Mouse (Mus musculus): Measurements from ENCODE around the gene Fkbp11. TPM values are rescaled to one million over a fixed set of nuclear protein-coding genes. Genes with fewer than 3 reads are reported as not detected.
"Not testable (repeated sequence)": the region's sequence is repeated elsewhere in the genome, so short reads cannot be mapped to it uniquely, and the experiment has no call there.

The Fkbp11 gene
- polyA plus RNA-seq, 1 experiment from 2014 or later, result 7.2 TPM

DNA sequence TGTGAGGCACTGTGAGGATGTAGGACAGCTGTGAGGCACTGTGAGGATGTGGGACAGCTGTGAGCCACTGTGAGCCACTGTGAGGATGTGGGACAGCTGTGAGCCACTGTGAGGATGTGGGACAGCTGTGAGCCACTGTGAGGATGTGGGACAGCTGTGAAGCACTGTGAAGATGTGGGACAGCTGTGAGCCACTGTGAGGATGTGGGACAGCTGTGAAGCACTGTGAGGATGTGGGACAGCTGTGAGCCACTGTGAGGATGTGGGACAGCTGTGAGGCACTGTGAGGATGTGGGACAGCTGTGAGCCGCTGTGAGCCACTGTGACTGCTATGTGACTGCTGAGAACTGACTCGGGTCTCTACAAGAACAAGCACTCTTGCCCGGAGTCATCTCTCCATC is 15.9 kb upstream of the Fkbp11 start:
- not testable (repeated sequence) for ATAC-seq (ENCODE audit: low FRiP score); H3K4me1 ChIP-seq (replicated peaks; ENCODE audit: control insufficient read depth, insufficient read depth, low read length)
- 96% methylated on average over 3 of the region's 3 CpGs for WGBS

GRCm38 (mm10) chr15:98742766-98743428 is 14.9 kb upstream of the Fkbp11 start:
- DNase-seq (ENCODE audit: low spot score) (no peak), ATAC-seq (ENCODE audit: low FRiP score) (no peak)
- Histone ChIP-seq H3K4me3 (replicated peaks; ENCODE audit: low read length) (no peak overlapping the region), H3K36me3 (replicated peaks; ENCODE audit: control insufficient read depth, insufficient read depth) (peaks cover 50% of the 10 kb centered on the region), H3K9ac (no peak overlapping the region), H3K27ac (no peak overlapping the region), H3K4me1 (replicated peaks; ENCODE audit: control insufficient read depth, insufficient read depth, low read length) (no peaks in the 10 kb centered on the region), H3K9me3 (ENCODE audit: control insufficient read depth, low read length) (no peaks in the 10 kb centered on the region), H3K27me3 (ENCODE audit: control insufficient read depth, insufficient read depth, low read length) (no peaks in the 10 kb centered on the region), H3K4me2 (replicated peaks) (no peak overlapping the region)
- 84% methylated on average over 8 of the region's 8 CpGs for WGBS

More for the DNA sequence above, 15.9 kb upstream of the Fkbp11 start:
- not testable (repeated sequence) for H3K27me3 ChIP-seq (ENCODE audit: control insufficient read depth, insufficient read depth, low read length); H3K27ac ChIP-seq; H3K9ac ChIP-seq; DNase-seq (ENCODE audit: low spot score); H3K9me3 ChIP-seq (ENCODE audit: control insufficient read depth, low read length); H3K4me2 ChIP-seq (replicated peaks); H3K4me3 ChIP-seq (replicated peaks; ENCODE audit: low read length)
- H3K36me3 ChIP-seq (replicated peaks; ENCODE audit: control insufficient read depth, insufficient read depth), result peaks cover 43% of the 10 kb centered on the region

DNA sequence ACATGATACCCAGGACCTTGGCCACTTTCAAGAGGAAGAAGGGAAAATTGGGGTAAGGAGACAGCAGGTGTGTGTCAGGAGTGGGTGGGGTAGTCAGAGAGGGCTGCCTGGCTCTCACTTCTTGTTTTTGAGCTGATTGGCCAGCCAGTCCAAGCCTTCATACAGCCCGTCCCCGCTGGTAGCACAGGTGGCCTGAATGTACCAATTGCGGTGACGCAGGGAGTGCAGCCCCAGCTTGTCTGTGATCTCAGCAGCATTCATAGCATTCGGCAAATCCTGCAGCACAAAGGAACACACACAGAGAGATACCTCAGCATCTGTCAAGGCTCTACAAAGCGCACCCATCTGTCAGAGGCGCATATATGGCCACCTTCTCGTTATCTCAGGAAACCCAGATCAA is 12.2 kb upstream of the Fkbp11 start:
- no peak overlapping the region for H3K9ac ChIP-seq
- no peak for DNase-seq (ENCODE audit: low spot score)
- WGBS, result 89% methylated on average over 8 of the region's 8 CpGs
- no peak overlapping the region for H3K4me2 ChIP-seq (replicated peaks)
- ATAC-seq (ENCODE audit: low FRiP score), result no peak
- no peaks in the 10 kb centered on the region for H3K4me1 ChIP-seq (replicated peaks; ENCODE audit: control insufficient read depth, insufficient read depth, low read length)
- no peak overlapping the region for H3K4me3 ChIP-seq (replicated peaks; ENCODE audit: low read length)
- no peak overlapping the region for H3K27ac ChIP-seq
- H3K9me3 ChIP-seq (ENCODE audit: control insufficient read depth, low read length), result no peaks in the 10 kb centered on the region
- peaks cover 73% of the 10 kb centered on the region for H3K36me3 ChIP-seq (replicated peaks; ENCODE audit: control insufficient read depth, insufficient read depth)
- no peaks in the 10 kb centered on the region for H3K27me3 ChIP-seq (ENCODE audit: control insufficient read depth, insufficient read depth, low read length)

GRCm38 (mm10) chr15:98738796-98739195 is 10.8 kb upstream of the Fkbp11 start:
- Histone ChIP-seq H3K9me3 (ENCODE audit: control insufficient read depth, low read length) (no peaks in the 10 kb centered on the region), H3K9ac (no peak overlapping the region), H3K27ac (no peak overlapping the region), H3K4me3 (replicated peaks; ENCODE audit: low read length) (no peak overlapping the region), H3K27me3 (ENCODE audit: control insufficient read depth, insufficient read depth, low read length) (no peaks in the 10 kb centered on the region), H3K36me3 (replicated peaks; ENCODE audit: control insufficient read depth, insufficient read depth) (peaks cover 77% of the 10 kb centered on the region), H3K4me2 (replicated peaks) (no peak overlapping the region), H3K4me1 (replicated peaks; ENCODE audit: control insufficient read depth, insufficient read depth, low read length) (no peaks in the 10 kb centered on the region)
- 67% methylated on average over 4 of the region's 4 CpGs for WGBS
- DNase-seq (ENCODE audit: low spot score) (no peak), ATAC-seq (ENCODE audit: low FRiP score) (no peak)

DNA sequence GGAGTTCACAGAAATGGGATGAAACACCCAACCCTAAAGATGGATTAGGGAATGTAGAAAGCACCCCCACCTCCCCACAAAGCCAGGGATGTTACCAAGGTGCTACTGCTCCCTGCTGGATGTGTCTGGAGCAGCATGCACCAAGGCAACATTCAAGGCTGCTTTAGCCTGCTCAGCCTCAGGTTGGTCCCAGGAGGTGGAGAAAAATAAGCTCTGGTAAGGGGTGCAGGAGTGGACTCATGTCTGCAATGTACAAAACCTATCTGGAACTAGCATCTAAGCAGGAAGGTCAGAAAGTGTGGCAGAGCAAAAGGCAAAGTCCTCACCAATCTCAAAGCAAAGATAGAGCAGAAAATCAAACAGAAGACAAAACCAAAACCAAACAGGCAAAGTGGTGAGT is 9.9 kb upstream of the Fkbp11 start:
- H3K36me3 ChIP-seq (replicated peaks; ENCODE audit: control insufficient read depth, insufficient read depth), result peaks cover 73% of the 10 kb centered on the region

GRCm38 (mm10) chr15:98736521-98736920 is 8.5 kb upstream of the Fkbp11 start:
- no peaks in the 10 kb centered on the region for H3K27me3 ChIP-seq (ENCODE audit: control insufficient read depth, insufficient read depth, low read length)
- H3K4me1 ChIP-seq (replicated peaks; ENCODE audit: control insufficient read depth, insufficient read depth, low read length), result no peaks in the 10 kb centered on the region
- H3K4me2 ChIP-seq (replicated peaks), result no peak overlapping the region
- 93% methylated on average over 10 of the region's 10 CpGs for WGBS
- no peak for DNase-seq (ENCODE audit: low spot score)
- H3K9me3 ChIP-seq (ENCODE audit: control insufficient read depth, low read length), result no peaks in the 10 kb centered on the region
- peaks cover 59% of the 10 kb centered on the region for H3K36me3 ChIP-seq (replicated peaks; ENCODE audit: control insufficient read depth, insufficient read depth)
- no peak for ATAC-seq (ENCODE audit: low FRiP score)
- no peak overlapping the region for H3K27ac ChIP-seq
- no peak overlapping the region for H3K9ac ChIP-seq
- H3K4me3 ChIP-seq (replicated peaks; ENCODE audit: low read length), result no peak overlapping the region

More for the DNA sequence above, 9.9 kb upstream of the Fkbp11 start:
- H3K9me3 ChIP-seq (ENCODE audit: control insufficient read depth, low read length), result no peaks in the 10 kb centered on the region
- ATAC-seq (ENCODE audit: low FRiP score) (no peak), DNase-seq (ENCODE audit: low spot score) (no peak)
- no peak overlapping the region for H3K9ac ChIP-seq
- no peak overlapping the region for H3K4me3 ChIP-seq (replicated peaks; ENCODE audit: low read length)
- no peak overlapping the region for H3K27ac ChIP-seq
- H3K4me2 ChIP-seq (replicated peaks), result no peak overlapping the region
- no peaks in the 10 kb centered on the region for H3K27me3 ChIP-seq (ENCODE audit: control insufficient read depth, insufficient read depth, low read length)
- H3K4me1 ChIP-seq (replicated peaks; ENCODE audit: control insufficient read depth, insufficient read depth, low read length), result no peaks in the 10 kb centered on the region

DNA sequence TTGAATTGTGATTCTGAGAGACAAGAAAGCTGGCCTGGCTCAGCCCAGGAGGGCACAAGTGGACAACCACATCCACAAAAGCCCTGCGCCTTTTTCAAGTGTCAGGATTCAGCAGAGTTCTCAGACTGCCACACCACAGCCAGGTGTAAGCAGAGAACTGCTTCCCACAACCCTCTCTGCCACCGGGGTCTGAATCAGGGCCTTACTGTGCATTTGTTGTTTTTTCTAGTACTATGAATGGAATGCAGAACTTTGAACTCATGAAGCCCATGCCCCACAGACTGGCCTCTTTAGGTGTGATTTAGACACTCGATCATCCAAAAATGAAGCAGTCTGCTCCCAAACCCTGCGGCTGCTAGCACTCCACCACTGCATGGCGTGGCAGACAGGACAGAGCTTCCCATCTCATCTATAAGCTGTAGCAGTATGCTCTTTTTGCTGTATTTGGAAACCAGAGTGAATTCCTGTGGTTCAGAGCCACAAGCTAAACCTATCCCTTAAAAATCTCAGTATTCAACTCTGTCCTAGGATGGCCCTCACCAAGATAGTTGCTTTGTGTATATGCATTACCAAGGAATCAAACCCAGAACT is 6.1 kb upstream of the Fkbp11 start:
- Histone ChIP-seq H3K27ac (no peak overlapping the region), H3K36me3 (replicated peaks; ENCODE audit: control insufficient read depth, insufficient read depth) (peaks cover 36% of the 10 kb centered on the region), H3K9me3 (ENCODE audit: control insufficient read depth, low read length) (no peaks in the 10 kb centered on the region), H3K27me3 (ENCODE audit: control insufficient read depth, insufficient read depth, low read length) (0 out of 2 replicates have a peak, but pooled peaks cover 3% of the 10 kb centered on the region), H3K4me1 (replicated peaks; ENCODE audit: control insufficient read depth, insufficient read depth, low read length) (no peaks in the 10 kb centered on the region), H3K4me3 (replicated peaks; ENCODE audit: low read length) (no peak overlapping the region), H3K9ac (no peak overlapping the region), H3K4me2 (replicated peaks) (no peak overlapping the region)
- WGBS, result 90% methylated on average over 5 of the region's 5 CpGs
- ATAC-seq (ENCODE audit: low FRiP score) (no peak), DNase-seq (ENCODE audit: low spot score) (no peak)

GRCm38 (mm10) chr15:98733370-98733769 is 5.4 kb upstream of the Fkbp11 start:
- Histone ChIP-seq H3K4me2 (replicated peaks) (no peak overlapping the region), H3K9ac (no peak overlapping the region), H3K27ac (no peak overlapping the region), H3K27me3 (ENCODE audit: control insufficient read depth, insufficient read depth, low read length) (0 out of 2 replicates have a peak, but pooled peaks cover 3% of the 10 kb centered on the region), H3K36me3 (replicated peaks; ENCODE audit: control insufficient read depth, insufficient read depth) (peaks cover 29% of the 10 kb centered on the region), H3K4me3 (replicated peaks; ENCODE audit: low read length) (no peak overlapping the region), H3K4me1 (replicated peaks; ENCODE audit: control insufficient read depth, insufficient read depth, low read length) (no peaks in the 10 kb centered on the region), H3K9me3 (ENCODE audit: control insufficient read depth, low read length) (no peaks in the 10 kb centered on the region)
- ATAC-seq (ENCODE audit: low FRiP score), result no peak
- WGBS, result 74% methylated on average over 6 of the region's 6 CpGs
- DNase-seq (ENCODE audit: low spot score), result no peak

- H3K27ac ChIP-seq, result no peak overlapping the region
- ATAC-seq (ENCODE audit: low FRiP score), result no peak
- no peak overlapping the region for H3K4me3 ChIP-seq (replicated peaks; ENCODE audit: low read length)
- H3K27me3 ChIP-seq (ENCODE audit: control insufficient read depth, insufficient read depth, low read length), result 0 out of 2 replicates have a peak, but pooled peaks cover 3% of the 10 kb centered on the region
- H3K9ac ChIP-seq, result no peak overlapping the region
- DNase-seq (ENCODE audit: low spot score), result no peak
- 65% methylated on average over 8 of the region's 8 CpGs for WGBS
- no peak overlapping the region for H3K4me2 ChIP-seq (replicated peaks)
- no peaks in the 10 kb centered on the region for H3K9me3 ChIP-seq (ENCODE audit: control insufficient read depth, low read length)
- H3K36me3 ChIP-seq (replicated peaks; ENCODE audit: control insufficient read depth, insufficient read depth), result peaks cover 19% of the 10 kb centered on the region
- H3K4me1 ChIP-seq (replicated peaks; ENCODE audit: control insufficient read depth, insufficient read depth, low read length), result 0 out of 2 replicates have a peak, but pooled peaks cover 3% of the 10 kb centered on the region
These were observed 4.1 kb upstream of the Fkbp11 start for GRCm38 (mm10) chr15:98732006-98732531.
